In the genomic region with DNA sequence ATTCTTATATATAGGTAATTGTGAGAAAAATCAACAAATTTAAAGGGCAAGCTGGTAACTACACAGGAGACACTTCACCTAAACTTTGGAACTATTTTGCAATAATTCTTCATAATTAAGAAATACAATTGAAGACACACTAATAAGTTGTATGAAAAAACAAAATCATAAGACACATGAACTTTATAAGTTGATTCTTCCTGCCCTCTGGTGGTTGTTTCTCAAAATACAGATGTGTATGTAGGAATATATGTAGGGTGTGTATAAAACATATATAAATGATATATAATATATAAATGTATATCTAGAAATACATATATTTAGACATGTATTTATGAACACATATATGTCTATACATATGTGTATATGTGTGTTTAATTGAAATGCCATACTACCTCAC, we compare ENCODE assay signal across 12 mouse cellular contexts. TPM values are rescaled to one million over a fixed set of nuclear protein-coding genes. Genes with fewer than 3 reads are reported as not detected.
A peak's percentile ranks its signal among the peaks of the same experiment; 100 is the strongest.
DNase-seq lines count a peak whose midpoint lies in the region; ATAC-seq lines count a peak whose summit lies in the region.
"Had no signal": no experiment of that assay in that cellular context is flagged by ENCODE, and none has a peak within 500 bp of the region (broad histone marks: within the 10 kb centered on the region; RNA-seq: fewer than 3 reads in every experiment).

No protein-coding gene starts in this region.

- H3K9me3 ChIP-seq in forebrain, embryonic 13.5 days (replicated peaks) = no peaks in the 10 kb centered on the region
- H3K9me3 ChIP-seq: heart, embryonic 15.5 days; midbrain, embryonic 12.5 days had no signal

- H3K4me3 ChIP-seq in forebrain, embryonic 13.5 days = no peak overlapping the region
- H3K4me3 ChIP-seq: heart, embryonic 15.5 days; midbrain, embryonic 12.5 days had no signal

- no peak overlapping the region for H3K9ac ChIP-seq in forebrain, embryonic 13.5 days
- H3K9ac ChIP-seq: heart, embryonic 15.5 days; midbrain, embryonic 12.5 days had no signal

- no peaks in the 10 kb centered on the region for H3K36me3 ChIP-seq in forebrain, embryonic 13.5 days (ENCODE audit: poor library complexity, severe bottlenecking)
- H3K36me3 ChIP-seq: heart, embryonic 15.5 days; midbrain, embryonic 12.5 days had no signal

- no peak for ATAC-seq in forebrain, embryonic 13.5 days

- H3K27me3 ChIP-seq in forebrain, embryonic 13.5 days = 0 out of 2 replicates have a peak, but pooled peaks cover 3% of the 10 kb centered on the region
- H3K27me3 ChIP-seq: heart, embryonic 15.5 days; midbrain, embryonic 12.5 days had no signal

- peak; percentile 14 for DNase-seq in layer of hippocampus, adult 11-12 months (ENCODE audit: low spot score)
- no peak for DNase-seq in layer of hippocampus, adult 9-11 months
- peak; percentile 65 for DNase-seq in 416B (ENCODE audit: low read depth)
- peak; percentile 26 for DNase-seq in CD4-positive helper T cell, adult 2 months (ENCODE audit: low read depth, low spot score)
- DNase-seq in embryo, embryonic 11 days = peak; percentile 39
- DNase-seq in adrenal gland, postnatal 4 days (ENCODE audit: low spot score in 2 of 2) = no peak
- DNase-seq: adrenal gland, postnatal 36 days; thymus, postnatal 4 days had no signal

- no peak overlapping the region for H3K4me2 ChIP-seq in forebrain, embryonic 13.5 days
- H3K4me2 ChIP-seq: heart, embryonic 15.5 days; midbrain, embryonic 12.5 days had no signal

- H3K27ac ChIP-seq in forebrain, embryonic 13.5 days = no peak overlapping the region
- H3K27ac ChIP-seq: heart, embryonic 15.5 days; midbrain, embryonic 12.5 days had no signal

- H3K4me1 ChIP-seq in forebrain, embryonic 13.5 days = no peaks in the 10 kb centered on the region
- H3K4me1 ChIP-seq: heart, embryonic 15.5 days; midbrain, embryonic 12.5 days had no signal

RNA-seq across cellular contexts. Expression of a gene that starts 1.9 kb away (rescaled TPM):
- total RNA-seq in adrenal gland, postnatal 4 days (2021) = 10 to 100 TPM; 30.9 to 31.9 TPM
- 44.7 and 58.0 TPM in 2 replicates for polyA plus RNA-seq in forebrain, embryonic 13.5 days (2015; fragmentation: Nextera tagmentation; extraction: Ambion mirVana)

RNA-seq across cellular contexts. Expression of a gene that starts 37.0 kb away (rescaled TPM):
- total RNA-seq in adrenal gland, postnatal 4 days (2021) = under 1 TPM in 1 of 2 experiments, not detected in 1; 0.62 TPM
- polyA plus RNA-seq in forebrain, embryonic 13.5 days (2015; fragmentation: Nextera tagmentation; extraction: Ambion mirVana) = not detected in 2 replicates
- total RNA-seq: adrenal gland, postnatal 36 days; layer of hippocampus, postnatal 14 days had no signal
- polyA plus RNA-seq: heart, embryonic 15.5 days; midbrain, embryonic 12.5 days had no signal

Comparison
In these comparisons a context has a peak if more than half of its experiments do, and no peak if none do; other contexts are left out.
1. DNase-seq: peak in layer of hippocampus, adult 11-12 months (single experiment), 416B (single experiment), CD4-positive helper T cell, adult 2 months (single experiment) and embryo, embryonic 11 days (single experiment); none in layer of hippocampus, adult 9-11 months (single experiment) and adrenal gland, postnatal 4 days (0 of 2).